In genomic region chr10:89102025-89102424, GRCm38 (mm10) we compare ENCODE assay signal across 28 mouse cellular contexts.
DNase-seq lines count a peak whose midpoint lies in the region; ATAC-seq and TF ChIP-seq lines count a peak whose summit lies in the region.
"Had no signal": no experiment of that assay in that cellular context is flagged by ENCODE, and none has a peak within 500 bp of the region (broad histone marks: within the 10 kb centered on the region; RNA-seq: fewer than 3 reads in every experiment).

No protein-coding gene starts in this region.

- no peak overlapping the region for H3K9ac ChIP-seq in hindbrain, embryonic 11.5 days (ENCODE audit: low read depth, low read length)
- H3K9ac ChIP-seq in hindbrain, postnatal 0 days (replicated peaks; ENCODE audit: low read length), result no peak overlapping the region
- no peak overlapping the region for H3K9ac ChIP-seq in lung, embryonic 14.5 days
- no peak overlapping the region for H3K9ac ChIP-seq in CH12.LX (ENCODE audit: insufficient read depth, low read depth)
- H3K9ac ChIP-seq: embryonic facial prominence, embryonic 15.5 days; forebrain, embryonic 12.5 days; limb, embryonic 13.5 days had no signal

- no peak for TF ChIP-seq POLR2A in CH12.LX (IDR thresholded peaks at IDR 0.05; ENCODE audit: low read depth, low read length)

- no peak for DNase-seq in hindbrain, embryonic 11.5 days (ENCODE audit: low spot score)
- DNase-seq in hindbrain, postnatal 0 days (ENCODE audit: low spot score), result no peak
- DNase-seq in lung, embryonic 14.5 days, result peak; percentile 4
- DNase-seq in lung, postnatal 4 days, result no peak
- DNase-seq in CH12.LX (ENCODE audit: extremely low read depth), result no peak
- DNase-seq in mesoderm, embryonic 11.5 days (ENCODE audit: low read depth, low spot score), result peak; percentile 21
- no peak for DNase-seq in adrenal gland, postnatal 36 days
- DNase-seq: adrenal gland, postnatal 14 days; cerebellum, adult 18-20 months; cerebellum, postnatal 25 days; gastrocnemius, postnatal 25 days; heart, adult 18-20 months; heart, postnatal 36 days; kidney, adult 8-10 months; layer of hippocampus, adult 9-11 months; lung, postnatal 36 days; thymus, postnatal 4 days had no signal

- no peak for TF ChIP-seq RAD21 in CH12.LX (IDR thresholded peaks at IDR 0.05; ENCODE audit: low read depth, low read length)

- in situ Hi-C loops in CH12.LX (cut with MboI; ENCODE audit: low pct_ligation_motif_present, low pct_unique_long_range_greater_than_20kb, low sequenced_read_pairs), result no loop called here

- H3K4me1 ChIP-seq in hindbrain, embryonic 11.5 days (replicated peaks; ENCODE audit: control insufficient read depth, insufficient read depth, low read length), result no peaks in the 10 kb centered on the region
- no peaks in the 10 kb centered on the region for H3K4me1 ChIP-seq in hindbrain, postnatal 0 days (ENCODE audit: insufficient read depth, low read length)
- H3K4me1 ChIP-seq in lung, embryonic 14.5 days (ENCODE audit: insufficient read depth), result no peaks in the 10 kb centered on the region
- H3K4me1 ChIP-seq in CH12.LX (ENCODE audit: control insufficient read depth in 1 of 2, insufficient read depth in 2 of 2), result no peaks in the 10 kb centered on the region
- H3K4me1 ChIP-seq: embryonic facial prominence, embryonic 10.5 days; embryonic facial prominence, embryonic 15.5 days; forebrain, embryonic 12.5 days; megakaryocyte, embryonic 14.5 days had no signal

- peak; percentile 59; the same call in 1 of the 2 replicates for ATAC-seq in hindbrain, embryonic 11.5 days (ENCODE audit: low FRiP score)
- ATAC-seq in hindbrain, postnatal 0 days, result no peak
- ATAC-seq in lung, embryonic 14.5 days (ENCODE audit: insufficient read depth), result no peak
- ATAC-seq: intestine, embryonic 16.5 days; Patski had no signal

- no peaks in the 10 kb centered on the region for H3K27me3 ChIP-seq in hindbrain, embryonic 11.5 days (ENCODE audit: control insufficient read depth, insufficient read depth, low read length)
- no peaks in the 10 kb centered on the region for H3K27me3 ChIP-seq in hindbrain, postnatal 0 days (ENCODE audit: insufficient read depth, low read length)
- no peaks in the 10 kb centered on the region for H3K27me3 ChIP-seq in lung, embryonic 14.5 days (ENCODE audit: insufficient read depth, low read length)
- H3K27me3 ChIP-seq in CH12.LX (replicated peaks), result no peaks in the 10 kb centered on the region
- H3K27me3 ChIP-seq: embryonic facial prominence, embryonic 15.5 days; forebrain, embryonic 12.5 days; limb, embryonic 13.5 days; megakaryocyte, embryonic 14.5 days; Patski had no signal

- no peak overlapping the region for H3K4me2 ChIP-seq in hindbrain, embryonic 11.5 days (replicated peaks; ENCODE audit: low read depth, low read length)
- H3K4me2 ChIP-seq in hindbrain, postnatal 0 days (ENCODE audit: low read depth, low read length), result no peak overlapping the region
- H3K4me2 ChIP-seq in lung, embryonic 14.5 days, result no peak overlapping the region
- H3K4me2 ChIP-seq in CH12.LX (ENCODE audit: insufficient read depth, low read depth, poor library complexity, severe bottlenecking), result peak overlapping the region; percentile 45; the same call in 1 of the 2 replicates
- H3K4me2 ChIP-seq: embryonic facial prominence, embryonic 15.5 days; forebrain, embryonic 12.5 days; heart, embryonic 11.5 days; limb, embryonic 13.5 days; liver, embryonic 11.5 days had no signal

- H3K36me3 ChIP-seq in hindbrain, embryonic 11.5 days (ENCODE audit: control insufficient read depth, insufficient read depth, low read length), result no peaks in the 10 kb centered on the region
- no peaks in the 10 kb centered on the region for H3K36me3 ChIP-seq in hindbrain, postnatal 0 days (ENCODE audit: insufficient read depth, low read length)
- no peaks in the 10 kb centered on the region for H3K36me3 ChIP-seq in lung, embryonic 14.5 days (ENCODE audit: insufficient read depth)
- no peaks in the 10 kb centered on the region for H3K36me3 ChIP-seq in CH12.LX (replicated peaks in 1 of 2; ENCODE audit: control insufficient read depth in 1 of 2, insufficient read depth in 1 of 2, low read length in 1 of 2)
- H3K36me3 ChIP-seq: embryonic facial prominence, embryonic 10.5 days; embryonic facial prominence, embryonic 15.5 days; forebrain, embryonic 12.5 days; limb, embryonic 13.5 days had no signal

- dilution Hi-C loops in CH12.LX (cut with MboI; ENCODE audit: extremely low pct_ligation_motif_present, extremely low pct_unique_long_range_greater_than_20kb, low sequenced_read_pairs), result no loop called here

- WGBS in hindbrain, embryonic 11.5 days, result 68% methylated on average over 7 of the region's 7 CpGs
- 50% methylated on average over 7 of the region's 7 CpGs for WGBS in hindbrain, postnatal 0 days
- WGBS in lung, embryonic 14.5 days, result 42% methylated on average over 7 of the region's 7 CpGs

- TF ChIP-seq CTCF in hindbrain, postnatal 0 days (IDR thresholded peaks at IDR 0.05; ENCODE audit: low read depth), result no peak
- TF ChIP-seq CTCF in lung, embryonic 14.5 days (IDR thresholded peaks at IDR 0.05; ENCODE audit: low read depth), result no peak
- no peak for TF ChIP-seq CTCF in CH12.LX (conservative IDR thresholded peaks at IDR 0.05 in 1 of 2, IDR thresholded peaks at IDR 0.05 in 1 of 2; ENCODE audit: low read depth in 2 of 2, low read length in 2 of 2)

- TF ChIP-seq EP300 in CH12.LX (IDR thresholded peaks at IDR 0.05; ENCODE audit: low read length), result no peak

- no peaks in the 10 kb centered on the region for H3K9me3 ChIP-seq in hindbrain, embryonic 11.5 days (ENCODE audit: control insufficient read depth, low read length)
- H3K9me3 ChIP-seq in hindbrain, postnatal 0 days (ENCODE audit: low read length), result no peaks in the 10 kb centered on the region
- H3K9me3 ChIP-seq in lung, embryonic 14.5 days (ENCODE audit: low read depth, low read length), result no peaks in the 10 kb centered on the region
- no peaks in the 10 kb centered on the region for H3K9me3 ChIP-seq in CH12.LX (replicated peaks; ENCODE audit: low read length)
- H3K9me3 ChIP-seq: embryonic facial prominence, embryonic 10.5 days; embryonic facial prominence, embryonic 15.5 days; forebrain, embryonic 12.5 days; limb, embryonic 13.5 days; megakaryocyte, embryonic 14.5 days had no signal

- no peak overlapping the region for H3K27ac ChIP-seq in hindbrain, embryonic 11.5 days (ENCODE audit: low read depth, low read length)
- H3K27ac ChIP-seq in hindbrain, postnatal 0 days, result no peak overlapping the region
- no peak overlapping the region for H3K27ac ChIP-seq in lung, embryonic 14.5 days (ENCODE audit: low read depth)
- H3K27ac ChIP-seq in CH12.LX (ENCODE audit: insufficient read depth, low read depth), result no peak overlapping the region
- H3K27ac ChIP-seq: embryonic facial prominence, embryonic 10.5 days; embryonic facial prominence, embryonic 15.5 days; forebrain, embryonic 12.5 days; kidney, postnatal 0 days; limb, embryonic 13.5 days had no signal

- H3K4me3 ChIP-seq in hindbrain, embryonic 11.5 days (ENCODE audit: low read depth, low read length), result no peak overlapping the region
- no peak overlapping the region for H3K4me3 ChIP-seq in hindbrain, postnatal 0 days (ENCODE audit: low read length)
- no peak overlapping the region for H3K4me3 ChIP-seq in lung, embryonic 14.5 days (ENCODE audit: low read depth, low read length)
- H3K4me3 ChIP-seq in CH12.LX (replicated peaks in 1 of 3; ENCODE audit: low read depth in 2 of 3, low read length in 2 of 3, poor library complexity in 1 of 3), result no peak overlapping the region
- H3K4me3 ChIP-seq: embryonic facial prominence, embryonic 10.5 days; embryonic facial prominence, embryonic 15.5 days; forebrain, embryonic 12.5 days; limb, embryonic 13.5 days; megakaryocyte, embryonic 14.5 days; myocyte had no signal

- H3K79me2 ChIP-seq in CH12.LX (replicated peaks; ENCODE audit: control insufficient read depth, extremely low read depth, insufficient read depth, poor library complexity, severe bottlenecking), result no peaks in the 10 kb centered on the region

TF ChIP-seq in CH12.LX, 34 proteins besides CTCF, POLR2A, EP300 and RAD21:
- TF ChIP-seq CHD1 (IDR thresholded peaks at IDR 0.05; ENCODE audit: low read depth, low read length) (no peak), IRF4 (IDR thresholded peaks at IDR 0.05; ENCODE audit: low read depth, low read length) (no peak), ZKSCAN1 (IDR thresholded peaks at IDR 0.05; ENCODE audit: borderline replicate concordance, low read depth, low read length) (no peak), TBP (conservative IDR thresholded peaks at IDR 0.05; ENCODE audit: low read depth, low read length) (no peak), KAT2A (IDR thresholded peaks at IDR 0.05; ENCODE audit: insufficient replicate concordance, low read length) (no peak), MYC (IDR thresholded peaks at IDR 0.05; ENCODE audit: low read depth, low read length) (no peak), SIN3A (IDR thresholded peaks at IDR 0.05; ENCODE audit: low read length) (no peak), PAX5 (IDR thresholded peaks at IDR 0.05; ENCODE audit: low read length) (no peak), CHD2 (IDR thresholded peaks at IDR 0.05; ENCODE audit: low read length) (no peak), MEF2A (IDR thresholded peaks at IDR 0.05; ENCODE audit: borderline replicate concordance, low read depth, low read length) (no peak), TCF12 (IDR thresholded peaks at IDR 0.05; ENCODE audit: low read depth, low read length) (no peak), SMC3 (IDR thresholded peaks at IDR 0.05; ENCODE audit: low read depth, low read length) (no peak), ZNF384 (IDR thresholded peaks at IDR 0.05; ENCODE audit: low read depth, low read length) (no peak), ZMIZ1 (IDR thresholded peaks at IDR 0.05; ENCODE audit: low read depth, low read length) (no peak), HCFC1 (IDR thresholded peaks at IDR 0.05; ENCODE audit: low read depth, low read length) (no peak), MAX (IDR thresholded peaks at IDR 0.05; ENCODE audit: low read length) (no peak), JUN (IDR thresholded peaks at IDR 0.05; ENCODE audit: insufficient read depth, low read depth, low read length) (no peak)

Comparison
In these comparisons a context has a peak if more than half of its experiments do, and no peak if none do; other contexts are left out.
1. DNase-seq: peak in lung, embryonic 14.5 days (single experiment) and mesoderm, embryonic 11.5 days (single experiment); none in hindbrain, embryonic 11.5 days (single experiment), hindbrain, postnatal 0 days (single experiment), lung, postnatal 4 days (0 of 2), CH12.LX (single experiment) and adrenal gland, postnatal 36 days (0 of 2).